Mouse (Mus musculus) intestine, postnatal 0 days (tissue): ENCODE measurements around the gene Unc93b1. TPM values are rescaled to one million over a fixed set of nuclear protein-coding genes. Genes with fewer than 3 reads are reported as not detected.

ENCODE experiments used
- ATAC-seq: fragments of 200-750 bp; cut with Nextera tagmentation; 2 replicates; pipeline ENCODE4 v1.8.0; 2017; ENCODE audit warnings: mild to moderate bottlenecking, moderate TSS enrichment, moderate library complexity
- H3K27ac ChIP-seq: fragments of 300-500 bp; sonication (generic); 2 replicates; pipeline ENCODE4 v1.5.1; 2014; ENCODE audit warnings: mild to moderate bottlenecking, low read depth, low read length, moderate library complexity
- H3K27me3 ChIP-seq: fragments of 300-500 bp; sonication (generic); replicated peaks from 2 replicates; pipeline ENCODE4 v1.6.1; 2014; ENCODE audit warnings: low read length, mixed read lengths; ENCODE audit not compliant: control insufficient read depth, insufficient read depth
- H3K36me3 ChIP-seq: fragments of 300-500 bp; sonication (generic); 2 replicates; pipeline ENCODE4 v1.6.1; 2014; ENCODE audit warnings: mild to moderate bottlenecking, moderate library complexity; ENCODE audit not compliant: control insufficient read depth, insufficient read depth
- H3K4me1 ChIP-seq: fragments of 300-500 bp; sonication (generic); replicated peaks from 2 replicates; pipeline ENCODE4 v1.6.1; 2014; ENCODE audit warnings: antibody characterized with exemption, low read length, mixed read lengths; ENCODE audit not compliant: control insufficient read depth, insufficient read depth
- H3K4me2 ChIP-seq: fragments of 300-500 bp; sonication (generic); replicated peaks from 2 replicates; pipeline ENCODE4 v1.6.1; 2014; ENCODE audit warnings: low read depth, mild to moderate bottlenecking, moderate library complexity
- H3K4me3 ChIP-seq: fragments of 300-500 bp; sonication (generic); 2 replicates; pipeline ENCODE4 v1.5.1; 2014; ENCODE audit warnings: low read depth, low read length
- H3K9ac ChIP-seq: fragments of 300-500 bp; sonication (generic); 2 replicates; pipeline ENCODE4 v1.6.1; 2014; ENCODE audit warnings: mild to moderate bottlenecking, low read depth, low read length
- H3K9me3 ChIP-seq: fragments of 300-500 bp; sonication (generic); 2 replicates; pipeline ENCODE4 v1.6.1; 2016; ENCODE audit warnings: mixed run types; ENCODE audit not compliant: control insufficient read depth
- CTCF ChIP-seq: sonication (generic); IDR thresholded peaks from 2 replicates; pipeline ENCODE4 v1.5.1; 2016; ENCODE audit warnings: low read depth, mild to moderate bottlenecking, control low read depth, antibody characterized with exemption, moderate library complexity
- WGBS: fragments of 180-500 bp; shearing (Covaris S2); extraction: QIAGEN DNeasy Blood & Tissue Kit; methylation state at CpG from one replicate; pipeline ENCODE4 v1.1.7; 2014; 5-methylcytosine and 5-hydroxymethylcytosine counted together
- polyA plus RNA-seq: library from polyadenylated mRNA; unstranded; fragments of >200 nt; fragmentation: Nextera tagmentation; extraction: Ambion mirVana; gene quantifications from 2 replicates; pipeline ENCODE4 v1.2.1, GENCODE M21; 2015

Gene Unc93b1
- polyA plus RNA-seq, 1 experiment from 2014 or later: 28.3 TPM

- no peak overlapping the region for H3K9ac ChIP-seq
- peaks cover 90% of the 10 kb centered on the region for H3K36me3 ChIP-seq
- H3K27ac ChIP-seq: no peak overlapping the region
- TF ChIP-seq CTCF: no peak
- H3K9me3 ChIP-seq: no peaks in the 10 kb centered on the region
- H3K27me3 ChIP-seq: no peaks in the 10 kb centered on the region
- H3K4me3 ChIP-seq: no peak overlapping the region
- no peak overlapping the region for H3K4me2 ChIP-seq
- 0 out of 2 replicates have a peak, but pooled peaks have one; percentile 1 for ATAC-seq
- H3K4me1 ChIP-seq: no peaks in the 10 kb centered on the region
- 93% methylated on average over 10 of the region's 10 CpGs for WGBS
Observed at GRCm38 (mm10) chr19:3896208-3896607, 38.8 kb upstream of the Unc93b1 start.

- TF ChIP-seq CTCF: no peak
- ATAC-seq: no peak
- no peaks in the 10 kb centered on the region for H3K9me3 ChIP-seq
- no peaks in the 10 kb centered on the region for H3K27me3 ChIP-seq
- H3K27ac ChIP-seq: no peak overlapping the region
- no peak overlapping the region for H3K9ac ChIP-seq
- H3K4me2 ChIP-seq: no peak overlapping the region
- WGBS: 94% methylated on average over 5 of the region's 5 CpGs
- H3K36me3 ChIP-seq: peaks cover 90% of the 10 kb centered on the region
- no peak overlapping the region for H3K4me3 ChIP-seq
- H3K4me1 ChIP-seq: no peaks in the 10 kb centered on the region
Observed at GRCm38 (mm10) chr19:3897557-3897956, 37.4 kb upstream of the Unc93b1 start.

GRCm38 (mm10) chr19:3898952-3899351 is 36.0 kb upstream of the Unc93b1 start:
- TF ChIP-seq CTCF: no peak
- H3K4me3 ChIP-seq: no peak overlapping the region
- 84% methylated on average over 7 of the region's 7 CpGs for WGBS
- H3K36me3 ChIP-seq: peaks cover 89% of the 10 kb centered on the region
- H3K9me3 ChIP-seq: no peaks in the 10 kb centered on the region
- no peak overlapping the region for H3K4me2 ChIP-seq
- H3K27ac ChIP-seq: no peak overlapping the region
- H3K4me1 ChIP-seq: no peaks in the 10 kb centered on the region
- no peak for ATAC-seq
- no peak overlapping the region for H3K9ac ChIP-seq
- H3K27me3 ChIP-seq: no peaks in the 10 kb centered on the region

- no peak overlapping the region for H3K4me3 ChIP-seq
- H3K9ac ChIP-seq: no peak overlapping the region
- no peak overlapping the region for H3K4me2 ChIP-seq
- H3K27me3 ChIP-seq: no peaks in the 10 kb centered on the region
- no peaks in the 10 kb centered on the region for H3K9me3 ChIP-seq
- H3K4me1 ChIP-seq: no peaks in the 10 kb centered on the region; the same call in 1 of the 2 replicates
- 93% methylated on average over 4 of the region's 4 CpGs for WGBS
- no peak for TF ChIP-seq CTCF
- H3K36me3 ChIP-seq: peaks cover 87% of the 10 kb centered on the region
- H3K27ac ChIP-seq: no peak overlapping the region
- ATAC-seq: no peak
Observed at GRCm38 (mm10) chr19:3899618-3900017, 35.4 kb upstream of the Unc93b1 start.

- Histone ChIP-seq H3K9me3 (no peaks in the 10 kb centered on the region), H3K36me3 (peaks cover 53% of the 10 kb centered on the region), H3K4me3 (no peak overlapping the region), H3K27me3 (no peaks in the 10 kb centered on the region), H3K9ac (no peak overlapping the region), H3K27ac (no peak overlapping the region), H3K4me1 (peaks cover 9% of the 10 kb centered on the region; the same call in 1 of the 2 replicates), H3K4me2 (no peak overlapping the region)
- no peak for TF ChIP-seq CTCF
- ATAC-seq: no peak
- 79% methylated on average over 12 of the region's 12 CpGs for WGBS
Observed at GRCm38 (mm10) chr19:3902966-3903365, 32.0 kb upstream of the Unc93b1 start.

GRCm38 (mm10) chr19:3903648-3904362 is 31.2 kb upstream of the Unc93b1 start:
- Histone ChIP-seq H3K9ac (no peak overlapping the region), H3K4me2 (peak overlapping the region; percentile 75), H3K36me3 (peaks cover 45% of the 10 kb centered on the region), H3K9me3 (no peaks in the 10 kb centered on the region), H3K4me3 (no peak overlapping the region), H3K27ac (no peak overlapping the region), H3K4me1 (peaks cover 10% of the 10 kb centered on the region; the same call in 1 of the 2 replicates), H3K27me3 (no peaks in the 10 kb centered on the region)
- 78% methylated on average over 25 of the region's 25 CpGs for WGBS
- no peak for ATAC-seq
- TF ChIP-seq CTCF: no peak
